Mouse (Mus musculus): ENCODE results near the gene Ttl. TPM values are rescaled to one million over a fixed set of nuclear protein-coding genes. Genes with fewer than 3 reads are reported as not detected.

Ttl gene
- polyA plus RNA-seq (2012; ENCODE audit: insufficient read depth, insufficient read length, missing spikeins), result 11.6 and 14.0 TPM in 2 replicates

DNA sequence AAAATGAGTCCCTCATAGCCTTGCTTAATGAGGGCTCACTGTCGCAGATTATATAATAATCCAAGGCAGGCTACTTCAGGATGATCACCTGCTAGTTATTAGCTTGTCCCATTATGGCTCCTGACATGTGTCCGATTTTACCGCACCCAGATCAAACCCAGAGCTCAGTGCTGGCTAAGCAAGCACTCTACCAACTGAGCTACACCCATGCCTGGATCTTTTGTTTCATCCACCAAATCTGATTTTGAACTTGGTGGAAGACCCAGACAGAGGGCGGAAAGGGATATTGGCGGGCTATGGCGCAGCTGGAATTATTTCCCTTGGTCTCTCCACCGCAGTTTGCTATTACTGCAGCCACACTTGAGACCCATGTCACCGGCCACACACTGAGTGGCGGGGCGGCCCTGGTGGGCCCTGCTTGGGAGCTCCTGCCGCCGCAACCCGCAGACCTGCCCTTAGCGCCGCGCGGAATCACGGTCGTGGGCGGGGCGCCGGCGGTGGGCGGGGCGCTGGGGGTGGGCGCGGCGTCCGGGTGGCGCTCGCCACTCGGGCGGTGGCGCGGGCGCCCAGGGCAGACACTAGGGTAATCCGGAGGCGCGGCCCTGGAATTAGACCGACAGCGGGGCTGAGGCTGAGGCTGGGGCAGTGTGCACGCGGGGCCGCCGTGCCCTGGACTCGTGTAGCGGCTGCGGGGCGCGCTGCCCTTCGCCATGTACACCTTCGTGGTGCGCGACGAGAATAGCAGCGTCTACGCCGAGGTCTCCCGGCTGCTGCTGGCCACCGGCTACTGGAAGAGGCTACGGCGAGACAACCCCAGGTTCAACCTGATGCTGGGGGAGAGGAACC lies at the start of gene Ttl:
Gene Ttl, plus strand, starts transcription at position 506 of the 846 bp plus-strand sequence.
- Histone ChIP-seq H3K4me1 (ENCODE audit: control insufficient read depth, insufficient read depth, insufficient read length, low read length) (peaks cover 6% of the 10 kb centered on the region), H3K27ac (replicated peaks; ENCODE audit: low read depth, low read length) (peak within 1 kb of the TSS; percentile 55; the same call in 1 of the 2 replicates), H3K4me3 (ENCODE audit: insufficient read depth, low read depth, low read length) (peak within 1 kb of the TSS; percentile 94)

DNA sequence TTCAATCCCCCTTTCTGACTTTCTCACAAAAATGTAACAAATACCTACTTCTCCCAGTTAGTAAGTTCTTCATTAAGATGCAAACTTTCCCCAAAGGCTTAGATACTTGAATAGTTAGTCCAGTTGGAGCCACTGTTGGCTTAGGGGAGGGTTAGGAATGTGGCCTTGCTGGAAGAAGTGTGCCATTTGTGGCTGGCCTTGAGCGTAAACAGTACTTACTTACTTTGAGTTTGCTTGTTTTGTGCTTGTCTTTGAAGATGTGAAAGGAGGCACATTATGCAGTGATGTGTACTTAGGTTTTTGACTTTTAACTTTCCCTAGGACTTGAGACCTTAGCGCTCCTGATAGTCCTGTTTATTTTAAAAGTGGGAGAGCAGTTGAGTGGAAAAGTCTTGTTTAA lies 45.6 kb upstream of the Ttl start:
- Histone ChIP-seq H3K4me1 (ENCODE audit: control insufficient read depth, insufficient read depth, insufficient read length, low read length) (no peaks in the 10 kb centered on the region), H3K4me3 (ENCODE audit: insufficient read depth, low read depth, low read length) (no peak overlapping the region), H3K27ac (replicated peaks; ENCODE audit: low read depth, low read length) (no peak overlapping the region)

DNA sequence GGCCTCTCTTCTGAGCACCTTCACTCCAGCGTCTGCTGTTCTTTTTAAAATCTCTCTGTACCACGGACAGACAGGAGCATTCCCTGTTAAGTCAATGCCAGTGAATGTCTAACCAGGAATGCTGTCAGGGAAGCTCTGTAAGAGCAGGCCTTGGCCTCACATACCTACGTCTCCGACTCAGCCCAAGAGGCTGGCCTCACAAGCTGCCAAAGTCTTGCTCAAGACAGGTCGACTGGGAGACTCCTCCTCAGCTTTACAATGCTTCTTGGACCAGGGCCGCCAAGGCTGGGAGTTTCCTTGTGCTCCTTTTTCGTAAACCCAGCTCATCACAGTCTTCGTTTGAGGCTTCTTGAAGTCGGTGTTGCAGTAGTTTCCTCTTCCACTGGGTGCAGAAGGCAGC lies 40.9 kb upstream of the Ttl start:
- Histone ChIP-seq H3K4me1 (ENCODE audit: control insufficient read depth, insufficient read depth, insufficient read length, low read length) (no peaks in the 10 kb centered on the region), H3K4me3 (ENCODE audit: insufficient read depth, low read depth, low read length) (no peak overlapping the region)

GRCm38 (mm10) chr2:129035381-129035780 lies 30.4 kb upstream of the Ttl start:
- Histone ChIP-seq H3K4me3 (ENCODE audit: insufficient read depth, low read depth, low read length) (no peak overlapping the region), H3K27ac (replicated peaks; ENCODE audit: low read depth, low read length) (no peak overlapping the region), H3K4me1 (ENCODE audit: control insufficient read depth, insufficient read depth, insufficient read length, low read length) (no peaks in the 10 kb centered on the region)

More for the DNA sequence above, 40.9 kb upstream of the Ttl start:
- no peak overlapping the region for H3K27ac ChIP-seq (replicated peaks; ENCODE audit: low read depth, low read length)

- Histone ChIP-seq H3K4me3 (ENCODE audit: insufficient read depth, low read depth, low read length) (peak overlapping the region; percentile 42), H3K4me1 (ENCODE audit: control insufficient read depth, insufficient read depth, insufficient read length, low read length) (no peaks in the 10 kb centered on the region), H3K27ac (replicated peaks; ENCODE audit: low read depth, low read length) (no peak overlapping the region)
Measured at GRCm38 (mm10) chr2:129038426-129038936, 27.3 kb upstream of the Ttl start.

DNA sequence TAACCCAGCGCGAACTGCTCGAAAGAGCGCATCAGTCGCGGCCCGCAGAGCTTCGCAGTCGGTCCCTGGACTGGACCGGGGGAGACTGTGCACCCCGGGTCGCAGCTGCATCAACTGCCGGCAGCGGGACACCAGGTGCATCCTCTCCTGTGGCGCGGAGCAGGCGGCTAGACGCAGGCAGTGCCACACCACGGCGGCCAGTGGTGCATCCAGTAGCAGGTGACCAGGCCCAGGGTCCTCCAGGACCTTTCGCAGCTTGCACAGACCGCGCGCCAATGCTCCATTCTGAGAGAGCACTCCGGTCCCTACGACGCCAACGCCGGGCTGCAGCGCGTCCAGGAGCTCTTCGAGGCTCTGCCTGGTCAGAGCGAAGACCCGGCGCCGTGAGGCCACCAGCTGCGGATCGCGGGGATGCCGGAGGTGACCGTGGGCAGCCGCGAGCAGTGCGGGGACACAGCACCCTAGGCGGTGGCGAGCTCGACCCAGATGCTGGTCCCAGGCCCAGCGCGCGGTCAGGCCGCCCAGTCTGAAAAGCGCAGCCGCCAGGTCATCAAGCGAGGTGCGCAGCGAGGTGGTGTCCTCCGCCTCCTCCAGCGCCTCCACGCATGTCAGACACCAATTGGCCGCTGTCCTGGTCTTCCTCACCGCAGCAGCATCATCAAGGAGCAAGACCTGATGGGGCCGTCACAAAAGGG lies 26.7 kb upstream of the Ttl start:
- Histone ChIP-seq H3K27ac (replicated peaks; ENCODE audit: low read depth, low read length) (no peak overlapping the region), H3K4me1 (ENCODE audit: control insufficient read depth, insufficient read depth, insufficient read length, low read length) (no peaks in the 10 kb centered on the region), H3K4me3 (ENCODE audit: insufficient read depth, low read depth, low read length) (peak overlapping the region; percentile 42)

DNA sequence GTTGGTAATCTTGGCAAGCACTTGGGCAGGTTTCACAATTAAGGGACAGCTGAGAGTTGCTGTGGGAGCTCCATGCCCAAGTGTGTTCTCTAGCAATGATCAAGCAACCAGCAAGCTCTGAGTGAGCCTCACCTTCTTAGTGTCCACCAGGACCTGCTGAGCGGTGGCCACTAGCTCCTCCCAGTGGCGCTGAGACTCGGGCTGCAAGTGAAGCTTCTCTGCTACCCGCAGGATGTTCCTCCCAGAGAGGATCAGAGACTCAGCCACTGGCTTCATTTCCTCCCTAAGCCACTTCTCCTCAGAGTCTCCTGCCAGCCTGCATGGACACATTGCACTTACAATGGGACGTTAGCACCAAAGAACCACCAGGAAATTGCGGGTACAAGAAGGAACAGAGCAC lies 25.2 kb upstream of the Ttl start:
- H3K4me3 ChIP-seq (ENCODE audit: insufficient read depth, low read depth, low read length), result no peak overlapping the region
- H3K4me1 ChIP-seq (ENCODE audit: control insufficient read depth, insufficient read depth, insufficient read length, low read length), result no peaks in the 10 kb centered on the region
- no peak overlapping the region for H3K27ac ChIP-seq (replicated peaks; ENCODE audit: low read depth, low read length)

DNA sequence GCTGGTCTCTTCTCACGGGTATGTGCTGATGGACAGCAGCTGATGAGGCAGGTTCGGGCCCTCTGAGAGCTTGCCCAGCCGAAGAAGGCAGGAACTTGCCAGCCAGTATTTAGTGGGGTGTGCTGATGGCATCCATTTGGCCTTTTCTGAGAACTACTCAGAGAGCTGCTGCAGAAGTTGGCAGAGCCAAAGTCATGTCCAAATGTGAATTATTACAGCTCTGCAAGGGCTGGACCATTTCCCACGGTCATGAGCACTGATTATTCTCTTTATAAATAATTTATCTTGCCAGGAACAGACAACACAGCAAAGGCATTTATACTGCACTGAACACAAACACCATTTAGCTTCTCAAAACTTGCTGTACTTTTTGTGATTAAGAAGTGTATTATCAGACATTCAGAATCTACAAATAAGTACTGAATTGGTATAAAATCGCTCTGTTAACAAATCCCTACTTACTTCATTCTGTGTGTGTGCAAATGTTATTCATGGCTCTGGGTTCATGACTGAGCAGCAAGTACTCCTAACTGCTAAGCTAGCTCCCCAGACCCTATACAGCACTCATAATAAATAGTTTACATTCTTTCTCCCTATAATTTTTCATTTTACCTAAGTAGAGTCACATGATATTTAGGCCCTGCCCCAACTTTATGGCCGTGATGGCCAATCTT lies 19.4 kb upstream of the Ttl start:
- no peak overlapping the region for H3K4me3 ChIP-seq (ENCODE audit: insufficient read depth, low read depth, low read length)
- H3K4me1 ChIP-seq (ENCODE audit: control insufficient read depth, insufficient read depth, insufficient read length, low read length), result no peaks in the 10 kb centered on the region
- no peak overlapping the region for H3K27ac ChIP-seq (replicated peaks; ENCODE audit: low read depth, low read length)

DNA sequence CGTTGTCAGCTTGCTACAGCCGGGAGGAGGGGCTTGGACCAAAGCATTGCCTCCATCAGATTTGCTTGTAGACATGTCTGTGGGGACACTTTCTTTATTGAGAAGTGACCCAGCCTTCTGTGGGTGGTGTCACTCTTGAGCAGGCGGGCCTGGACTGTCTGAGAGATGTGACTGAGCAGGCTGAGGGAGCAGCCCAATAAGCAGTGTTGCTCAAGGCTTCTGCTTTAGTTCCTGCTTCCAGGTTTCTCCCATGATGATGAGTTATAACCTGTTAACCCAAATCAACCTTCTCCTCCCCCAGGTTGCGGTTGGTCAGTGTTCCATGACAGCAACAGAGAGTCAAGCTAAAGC lies 18.9 kb upstream of the Ttl start:
- Histone ChIP-seq H3K4me1 (ENCODE audit: control insufficient read depth, insufficient read depth, insufficient read length, low read length) (no peaks in the 10 kb centered on the region), H3K27ac (replicated peaks; ENCODE audit: low read depth, low read length) (no peak overlapping the region), H3K4me3 (ENCODE audit: insufficient read depth, low read depth, low read length) (no peak overlapping the region)

DNA sequence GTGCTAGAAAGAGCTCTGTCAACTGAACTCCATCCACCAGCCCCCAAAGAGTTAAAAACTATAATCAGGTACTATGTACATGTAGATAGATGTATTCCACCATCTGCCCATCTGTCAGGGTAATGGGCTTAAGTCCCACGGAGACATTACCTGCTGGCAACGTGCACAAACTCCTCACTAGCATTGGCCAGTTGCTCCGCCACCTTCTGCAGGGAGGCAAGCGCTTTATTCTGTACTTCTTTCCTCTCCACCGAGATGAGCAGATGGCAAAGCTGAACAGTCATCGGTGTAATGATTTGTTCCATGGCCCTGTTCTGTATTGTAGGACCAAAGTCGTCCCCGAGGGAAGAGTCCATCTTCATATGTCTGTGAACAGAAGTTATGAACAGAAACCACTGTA lies 17.9 kb upstream of the Ttl start, which contains the start of gene Vinac1:
Gene Vinac1, minus strand, starts transcription at position 362 of the 400 bp plus-strand sequence.
- Histone ChIP-seq H3K4me1 (ENCODE audit: control insufficient read depth, insufficient read depth, insufficient read length, low read length) (no peaks in the 10 kb centered on the region), H3K4me3 (ENCODE audit: insufficient read depth, low read depth, low read length) (no peak within 1 kb of the TSS)

GRCm38 (mm10) chr2:129052451-129052983 lies 13.2 kb upstream of the Ttl start:
- Histone ChIP-seq H3K27ac (replicated peaks; ENCODE audit: low read depth, low read length) (no peak overlapping the region), H3K4me1 (ENCODE audit: control insufficient read depth, insufficient read depth, insufficient read length, low read length) (no peaks in the 10 kb centered on the region), H3K4me3 (ENCODE audit: insufficient read depth, low read depth, low read length) (no peak overlapping the region)

More for the DNA sequence above, 17.9 kb upstream of the Ttl start, which contains the start of gene Vinac1:
- no peak within 1 kb of the TSS for H3K27ac ChIP-seq (replicated peaks; ENCODE audit: low read depth, low read length)

- H3K4me3 ChIP-seq (ENCODE audit: insufficient read depth, low read depth, low read length), result no peak overlapping the region
- H3K27ac ChIP-seq (replicated peaks; ENCODE audit: low read depth, low read length), result no peak overlapping the region
Measured at GRCm38 (mm10) chr2:129055741-129056140, 10.0 kb upstream of the Ttl start.

DNA sequence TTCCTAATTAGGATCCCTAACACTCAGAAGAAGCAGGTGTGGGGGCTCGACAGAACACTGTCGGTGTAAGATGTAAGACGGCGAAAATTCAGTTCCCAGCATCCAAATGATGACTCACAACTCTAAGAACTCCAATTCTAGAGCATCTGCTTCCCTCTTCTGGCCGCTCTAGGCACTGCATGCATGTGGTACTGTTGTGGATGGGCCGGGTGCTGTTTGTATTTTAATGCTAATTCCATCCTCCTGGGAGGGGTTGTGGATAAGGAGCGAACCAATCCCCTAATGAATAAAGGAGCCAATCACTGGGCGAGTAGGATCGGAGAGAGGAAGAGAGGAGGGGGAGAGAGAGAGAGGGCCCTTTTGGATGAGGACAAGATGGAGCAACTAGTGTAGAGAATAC lies 9.1 kb upstream of the Ttl start:
- H3K27ac ChIP-seq (replicated peaks; ENCODE audit: low read depth, low read length), result no peak overlapping the region
- H3K4me3 ChIP-seq (ENCODE audit: insufficient read depth, low read depth, low read length), result no peak overlapping the region
- H3K4me1 ChIP-seq (ENCODE audit: control insufficient read depth, insufficient read depth, insufficient read length, low read length), result no peaks in the 10 kb centered on the region

More at GRCm38 (mm10) chr2:129055741-129056140, 10.0 kb upstream of the Ttl start:
- no peaks in the 10 kb centered on the region for H3K4me1 ChIP-seq (ENCODE audit: control insufficient read depth, insufficient read depth, insufficient read length, low read length)

DNA sequence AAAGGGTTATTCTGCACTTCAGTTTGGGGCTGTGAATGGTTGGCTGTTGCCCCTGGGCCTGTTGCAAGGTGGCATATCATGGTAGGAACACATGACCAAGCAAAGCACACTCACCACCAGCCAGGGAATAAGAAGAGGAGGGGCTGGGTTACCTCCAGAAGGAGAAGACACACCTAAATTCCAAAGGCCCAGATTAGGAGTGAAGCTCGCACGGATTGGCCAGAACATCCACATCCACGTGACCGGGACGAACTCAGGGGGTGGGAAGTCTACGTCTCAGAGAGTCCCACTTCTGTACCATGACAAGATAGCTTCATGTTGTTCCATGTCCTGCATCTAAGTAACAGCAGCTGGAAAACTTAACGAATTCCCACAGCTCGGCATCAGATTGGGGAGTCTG lies 8.5 kb upstream of the Ttl start:
- no peak overlapping the region for H3K4me3 ChIP-seq (ENCODE audit: insufficient read depth, low read depth, low read length)
- H3K4me1 ChIP-seq (ENCODE audit: control insufficient read depth, insufficient read depth, insufficient read length, low read length), result no peaks in the 10 kb centered on the region
- no peak overlapping the region for H3K27ac ChIP-seq (replicated peaks; ENCODE audit: low read depth, low read length)

- Histone ChIP-seq H3K27ac (replicated peaks; ENCODE audit: low read depth, low read length) (no peak overlapping the region), H3K4me3 (ENCODE audit: insufficient read depth, low read depth, low read length) (no peak overlapping the region), H3K4me1 (ENCODE audit: control insufficient read depth, insufficient read depth, insufficient read length, low read length) (no peaks in the 10 kb centered on the region)
Measured at GRCm38 (mm10) chr2:129057920-129058361, 7.8 kb upstream of the Ttl start.
